Mouse (Mus musculus) embryonic facial prominence, embryonic 10.5 days (tissue): ENCODE data around the gene Adamtsl4. TPM values are rescaled to one million over a fixed set of nuclear protein-coding genes. Genes with fewer than 3 reads are reported as not detected.
A peak's percentile ranks its signal among the peaks of the same experiment; 100 is the strongest.
"Not testable (repeated sequence)": the region's sequence is repeated elsewhere in the genome, so short reads cannot be mapped to it uniquely, and the experiment has no call there.

ENCODE experiments used
- DNase-seq: peaks from one replicate; pipeline ENCODE4 v3.0.0-alpha.2; 2017; ENCODE audit warnings: low spot score
- H3K27ac ChIP-seq: fragments of 300-500 bp; sonication (generic); replicated peaks from 2 replicates; pipeline ENCODE4 v1.5.1; 2016; ENCODE audit warnings: mild to moderate bottlenecking
- H3K27me3 ChIP-seq: fragments of 300-500 bp; sonication (generic); replicated peaks from 2 replicates; pipeline ENCODE4 v1.6.1; 2016; ENCODE audit warnings: low read depth, mild to moderate bottlenecking; ENCODE audit not compliant: poor library complexity, severe bottlenecking
- H3K36me3 ChIP-seq: fragments of 300-500 bp; sonication (generic); replicated peaks from 2 replicates; pipeline ENCODE4 v1.6.1; 2016; ENCODE audit warnings: mild to moderate bottlenecking, moderate library complexity
- H3K4me1 ChIP-seq: fragments of 300-500 bp; sonication (generic); 2 replicates; pipeline ENCODE4 v1.6.1; 2016
- H3K4me3 ChIP-seq: fragments of 300-500 bp; sonication (generic); 2 replicates; pipeline ENCODE4 v1.5.1; 2016; ENCODE audit warnings: mild to moderate bottlenecking, moderate library complexity
- H3K9me3 ChIP-seq: fragments of 300-500 bp; sonication (generic); 2 replicates; pipeline ENCODE4 v1.6.1; 2016; ENCODE audit warnings: mild to moderate bottlenecking
- WGBS: fragments of 180-500 bp; shearing (Covaris S2); methylation state at CpG from one replicate; pipeline ENCODE4 v1.1.7; 2016; 5-methylcytosine and 5-hydroxymethylcytosine counted together
- polyA plus RNA-seq: library from polyadenylated mRNA; unstranded; fragments of >200 nt; fragmentation: Nextera tagmentation; extraction: Ambion mirVana; gene quantifications from 2 replicates; pipeline ENCODE4 v1.2.1, GENCODE M21; 2016

Gene Adamtsl4
- polyA plus RNA-seq, 1 experiment from 2014 or later: 1.00 TPM

- no peak overlapping the region for H3K4me3 ChIP-seq
- no peaks in the 10 kb centered on the region for H3K27me3 ChIP-seq
- H3K9me3 ChIP-seq: no peaks in the 10 kb centered on the region
- H3K27ac ChIP-seq: peak overlapping the region; percentile 74
- peaks cover 49% of the 10 kb centered on the region for H3K4me1 ChIP-seq
- peak; percentile 63 for DNase-seq
- peaks cover 6% of the 10 kb centered on the region; the same call in 1 of the 2 replicates for H3K36me3 ChIP-seq
- WGBS: 34% methylated on average over 3 of the region's 3 CpGs
These were observed 8.1 kb upstream of the Adamtsl4 start for GRCm38 (mm10) chr3:95695796-95696195.

GRCm38 (mm10) chr3:95694808-95695703, 7.3 kb upstream of the Adamtsl4 start:
- Histone ChIP-seq H3K9me3 (no peaks in the 10 kb centered on the region), H3K27me3 (no peaks in the 10 kb centered on the region), H3K27ac (peak overlapping the region; percentile 74), H3K4me3 (no peak overlapping the region), H3K4me1 (peaks cover 47% of the 10 kb centered on the region), H3K36me3 (peaks cover 6% of the 10 kb centered on the region; the same call in 1 of the 2 replicates)
- WGBS: 84% methylated on average over 11 of the region's 11 CpGs
- no peak for DNase-seq

GRCm38 (mm10) chr3:95693821-95694807, 6.4 kb upstream of the Adamtsl4 start:
- DNase-seq: no peak
- Histone ChIP-seq H3K4me1 (peaks cover 54% of the 10 kb centered on the region), H3K27ac (0 out of 2 replicates have a peak overlapping the region, but pooled peaks have one; percentile 12), H3K36me3 (peaks cover 6% of the 10 kb centered on the region; the same call in 1 of the 2 replicates), H3K9me3 (no peaks in the 10 kb centered on the region), H3K27me3 (peaks cover under 1% of the 10 kb centered on the region; the same call in 1 of the 2 replicates), H3K4me3 (no peak overlapping the region)
- 51% methylated on average over 11 of the region's 11 CpGs for WGBS

GRCm38 (mm10) chr3:95692677-95693076, 5.0 kb upstream of the Adamtsl4 start:
- no peak overlapping the region for H3K4me3 ChIP-seq
- peaks cover 67% of the 10 kb centered on the region for H3K4me1 ChIP-seq
- no peak overlapping the region for H3K27ac ChIP-seq
- DNase-seq: no peak
- WGBS: 79% methylated on average over 6 of the region's 6 CpGs
- no peaks in the 10 kb centered on the region for H3K9me3 ChIP-seq
- peaks cover 12% of the 10 kb centered on the region for H3K27me3 ChIP-seq
- H3K36me3 ChIP-seq: peaks cover 6% of the 10 kb centered on the region; the same call in 1 of the 2 replicates

GRCm38 (mm10) chr3:95690552-95690951, 2.8 kb upstream of the Adamtsl4 start:
- H3K4me3 ChIP-seq, H3K36me3 ChIP-seq, H3K9me3 ChIP-seq, DNase-seq, H3K27ac ChIP-seq: not testable (repeated sequence)
- H3K4me1 ChIP-seq: peaks cover 65% of the 10 kb centered on the region
- 94% methylated on average over 2 of the region's 2 CpGs for WGBS
- H3K27me3 ChIP-seq: peaks cover 21% of the 10 kb centered on the region

- Histone ChIP-seq H3K27ac (no peak overlapping the region), H3K4me1 (peaks cover 66% of the 10 kb centered on the region), H3K36me3 (peaks cover 6% of the 10 kb centered on the region; the same call in 1 of the 2 replicates)
These were observed 2.2 kb upstream of the Adamtsl4 start for GRCm38 (mm10) chr3:95689940-95690339.

GRCm38 (mm10) chr3:95689171-95689915, 1.6 kb upstream of the Adamtsl4 start:
- Histone ChIP-seq H3K9me3 (no peaks in the 10 kb centered on the region), H3K36me3 (peaks cover 6% of the 10 kb centered on the region; the same call in 1 of the 2 replicates), H3K27ac (no peak overlapping the region), H3K27me3 (peaks cover 21% of the 10 kb centered on the region), H3K4me1 (peaks cover 70% of the 10 kb centered on the region), H3K4me3 (0 out of 2 replicates have a peak overlapping the region, but pooled peaks have one; percentile 23)
- peak; percentile 42 for DNase-seq
- WGBS: 28% methylated on average over 11 of the region's 11 CpGs

More at GRCm38 (mm10) chr3:95689940-95690339, 2.2 kb upstream of the Adamtsl4 start:
- H3K27me3 ChIP-seq: peaks cover 21% of the 10 kb centered on the region
- H3K4me3 ChIP-seq: 0 out of 2 replicates have a peak overlapping the region, but pooled peaks have one; percentile 23
- no peaks in the 10 kb centered on the region for H3K9me3 ChIP-seq
- 38% methylated on average over 2 of the region's 2 CpGs for WGBS
- no peak for DNase-seq

GRCm38 (mm10) chr3:95687168-95687523, 571 bp downstream of the Adamtsl4 start:
- Histone ChIP-seq H3K36me3 (peaks cover 6% of the 10 kb centered on the region; the same call in 1 of the 2 replicates), H3K27me3 (peaks cover 21% of the 10 kb centered on the region), H3K27ac (peak overlapping the region; percentile 81; the same call in 1 of the 2 replicates), H3K9me3 (no peaks in the 10 kb centered on the region), H3K4me1 (peaks cover 76% of the 10 kb centered on the region), H3K4me3 (peak overlapping the region; percentile 62)
- WGBS: 7% methylated on average over 4 of the region's 4 CpGs
- DNase-seq: no peak

GRCm38 (mm10) chr3:95686492-95687167, 1.1 kb downstream of the Adamtsl4 start:
- Histone ChIP-seq H3K4me1 (peaks cover 81% of the 10 kb centered on the region), H3K9me3 (no peaks in the 10 kb centered on the region), H3K36me3 (peaks cover 6% of the 10 kb centered on the region; the same call in 1 of the 2 replicates), H3K4me3 (peak overlapping the region; percentile 62), H3K27me3 (peaks cover 21% of the 10 kb centered on the region), H3K27ac (no peak overlapping the region; the same call in 1 of the 2 replicates)
- 36% methylated on average over 10 of the region's 10 CpGs for WGBS
- no peak for DNase-seq

- no peak overlapping the region for H3K27ac ChIP-seq
- 61% methylated on average over 2 of the region's 2 CpGs for WGBS
- H3K4me1 ChIP-seq: peaks cover 90% of the 10 kb centered on the region
- H3K9me3 ChIP-seq: no peaks in the 10 kb centered on the region
- DNase-seq: no peak
- no peak overlapping the region for H3K4me3 ChIP-seq
- no peaks in the 10 kb centered on the region for H3K36me3 ChIP-seq
- peaks cover 21% of the 10 kb centered on the region for H3K27me3 ChIP-seq
These were observed 2.0 kb downstream of the Adamtsl4 start for GRCm38 (mm10) chr3:95685701-95686100.

GRCm38 (mm10) chr3:95685301-95685700, 2.4 kb downstream of the Adamtsl4 start:
- H3K9me3 ChIP-seq: no peaks in the 10 kb centered on the region
- H3K4me3 ChIP-seq: no peak overlapping the region
- no peaks in the 10 kb centered on the region for H3K36me3 ChIP-seq
- DNase-seq: no peak
- peaks cover 21% of the 10 kb centered on the region for H3K27me3 ChIP-seq
- no peak overlapping the region for H3K27ac ChIP-seq
- 81% methylated on average over 4 of the region's 4 CpGs for WGBS
- peaks cover 91% of the 10 kb centered on the region for H3K4me1 ChIP-seq
